Mouse (Mus musculus) midbrain, postnatal 0 days (tissue): Measurements from ENCODE around the gene Cmah. TPM values are rescaled to one million over a fixed set of nuclear protein-coding genes. Genes with fewer than 3 reads are reported as not detected.

Experiments used
- ATAC-seq: fragments of 200-750 bp; cut with Nextera tagmentation; 2 replicates; pipeline ENCODE4 v1.8.0; 2017; ENCODE audit warnings: moderate number of reproducible peaks, mild to moderate bottlenecking, moderate TSS enrichment, moderate library complexity; ENCODE audit not compliant: low FRiP score
- DNase-seq: peaks from one replicate; pipeline ENCODE4 v3.0.0-alpha.2; 2015; ENCODE audit warnings: low spot score
- H3K27ac ChIP-seq: fragments of 300-500 bp; sonication (generic); 2 replicates; pipeline ENCODE4 v1.5.1; 2014; ENCODE audit warnings: low read depth, mild to moderate bottlenecking, low read length, mixed read lengths
- H3K27me3 ChIP-seq: fragments of 300-500 bp; sonication (generic); 2 replicates; pipeline ENCODE4 v1.6.1; 2014; ENCODE audit warnings: low read length, control low read depth, mixed read lengths; ENCODE audit not compliant: insufficient read depth
- H3K36me3 ChIP-seq: fragments of 300-500 bp; sonication (generic); 2 replicates; pipeline ENCODE4 v1.6.1; 2014; ENCODE audit warnings: low read length, control low read depth, mixed read lengths; ENCODE audit not compliant: insufficient read depth
- H3K4me1 ChIP-seq: fragments of 300-500 bp; sonication (generic); 2 replicates; pipeline ENCODE4 v1.6.1; 2014; ENCODE audit warnings: mild to moderate bottlenecking, control low read depth, antibody characterized with exemption, low read length, mixed read lengths; ENCODE audit not compliant: insufficient read depth
- H3K4me2 ChIP-seq: fragments of 300-500 bp; sonication (generic); 2 replicates; pipeline ENCODE4 v1.6.1; 2014; ENCODE audit warnings: low read depth, mild to moderate bottlenecking, low read length, mixed read lengths; ENCODE audit not compliant: poor library complexity, severe bottlenecking
- H3K4me3 ChIP-seq: fragments of 300-500 bp; sonication (generic); 2 replicates; pipeline ENCODE4 v1.5.1; 2014; ENCODE audit warnings: low read depth, mild to moderate bottlenecking, low read length, moderate library complexity
- H3K9ac ChIP-seq: fragments of 300-500 bp; sonication (generic); replicated peaks from 2 replicates; pipeline ENCODE4 v1.6.1; 2014; ENCODE audit warnings: mild to moderate bottlenecking, low read length, moderate library complexity, mixed read lengths; ENCODE audit not compliant: poor library complexity, severe bottlenecking
- H3K9me3 ChIP-seq: fragments of 300-500 bp; sonication (generic); 2 replicates; pipeline ENCODE4 v1.6.1; 2016; ENCODE audit warnings: low read length, control low read depth
- CTCF ChIP-seq: IDR thresholded peaks from 2 replicates; pipeline ENCODE4 v1.5.1; 2016; ENCODE audit warnings: antibody characterized with exemption, mild to moderate bottlenecking
- WGBS: fragments of 180-500 bp; shearing (Covaris S2); extraction: QIAGEN DNeasy Blood & Tissue Kit; methylation state at CpG from one replicate; pipeline ENCODE4 v1.1.7; 2014; 5-methylcytosine and 5-hydroxymethylcytosine counted together
- polyA plus RNA-seq: library from polyadenylated mRNA; unstranded; fragments of >200 nt; fragmentation: Nextera tagmentation; extraction: Ambion mirVana; gene quantifications from 2 replicates; pipeline ENCODE4 v1.2.1, GENCODE M21; 2015
- total RNA-seq: library from RNA; depleted of rRNA; stranded (reverse); fragments of >200 nt; gene quantifications from 2 replicates; pipeline ENCODE4 v1.2.3, GENCODE M21; 2014

Gene Cmah
- total and polyA plus RNA-seq, 2 experiments from 2014 or later = 0.05 to 0.14 TPM

DNA sequence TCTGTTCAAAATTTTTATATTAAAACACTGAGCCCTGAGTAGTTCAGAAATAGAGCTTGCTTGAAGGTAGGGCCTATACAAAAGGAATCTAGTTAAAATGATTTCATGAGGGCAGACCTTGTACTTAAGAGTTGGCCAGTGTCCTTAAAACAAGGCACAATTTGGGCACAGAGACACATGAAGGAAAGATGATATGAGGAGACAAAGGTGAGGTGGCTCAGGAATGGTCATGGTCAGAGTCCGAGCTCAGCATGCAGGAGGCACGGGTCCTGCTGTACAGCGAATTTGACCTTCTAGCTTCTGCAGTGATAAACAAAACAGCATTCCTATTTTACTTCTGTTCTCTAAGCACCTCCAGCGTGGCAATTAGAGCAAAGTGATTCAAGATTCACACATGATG lies 118.9 kb downstream of the Cmah start:
- DNase-seq (no peak), ATAC-seq (no peak)
- no peak overlapping the region for H3K4me3 ChIP-seq
- no peak overlapping the region for H3K9ac ChIP-seq
- H3K4me1 ChIP-seq = no peaks in the 10 kb centered on the region
- H3K27ac ChIP-seq = no peak overlapping the region
- no peaks in the 10 kb centered on the region for H3K27me3 ChIP-seq
- no peak overlapping the region for H3K4me2 ChIP-seq
- TF ChIP-seq CTCF = no peak
- 86% methylated on average over 4 of the region's 4 CpGs for WGBS
- H3K36me3 ChIP-seq = no peaks in the 10 kb centered on the region
- no peaks in the 10 kb centered on the region for H3K9me3 ChIP-seq

DNA sequence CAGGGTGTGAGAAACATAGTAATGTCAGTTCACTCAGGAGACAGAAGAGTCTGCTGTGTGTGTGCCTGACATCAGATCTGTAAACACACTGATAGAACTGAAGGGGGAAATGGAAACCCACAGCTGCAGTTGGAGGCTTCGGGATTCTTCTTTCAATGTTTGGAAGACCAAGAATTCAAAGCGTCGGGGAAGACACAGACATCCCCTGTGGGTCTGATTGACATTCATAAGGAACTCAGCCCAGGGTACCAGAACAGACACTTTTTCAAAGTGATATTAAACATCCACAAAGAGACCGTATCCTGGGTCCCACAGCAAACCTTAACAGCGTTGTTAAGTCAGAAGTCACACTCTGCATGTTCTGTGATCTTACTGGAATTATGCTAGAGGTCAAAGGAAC lies 119.8 kb downstream of the Cmah start:
- H3K27me3 ChIP-seq = no peaks in the 10 kb centered on the region
- no peak for DNase-seq
- H3K4me1 ChIP-seq = no peaks in the 10 kb centered on the region
- no peaks in the 10 kb centered on the region for H3K9me3 ChIP-seq
- no peak overlapping the region for H3K9ac ChIP-seq
- 52% methylated on average over 5 of the region's 5 CpGs for WGBS
- no peak for TF ChIP-seq CTCF
- ATAC-seq = no peak; the same call in 1 of the 2 replicates
- H3K4me2 ChIP-seq = no peak overlapping the region
- no peaks in the 10 kb centered on the region for H3K36me3 ChIP-seq
- no peak overlapping the region for H3K4me3 ChIP-seq
- H3K27ac ChIP-seq = no peak overlapping the region

DNA sequence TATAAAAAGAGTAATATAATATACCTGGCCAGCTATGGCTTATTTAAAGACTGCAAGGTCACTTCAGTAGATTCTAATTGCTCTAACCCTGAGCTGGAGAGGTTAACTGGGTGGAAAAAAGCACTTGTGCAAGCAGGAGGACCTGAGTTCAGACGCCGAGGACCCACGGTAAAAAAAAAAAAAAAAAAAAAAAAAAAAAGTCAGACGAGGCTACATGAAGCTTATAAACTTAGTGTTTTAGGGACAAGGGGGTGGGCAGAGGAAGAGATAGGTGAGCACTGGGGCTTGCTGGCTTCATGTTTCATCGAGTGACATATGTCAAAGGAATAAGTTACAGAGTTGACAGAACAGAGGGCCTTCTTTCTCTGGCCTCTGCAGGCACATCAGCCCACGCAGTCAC lies 121.4 kb downstream of the Cmah start:
- Histone ChIP-seq H3K4me3 (no peak overlapping the region), H3K36me3 (no peaks in the 10 kb centered on the region), H3K9me3 (no peaks in the 10 kb centered on the region), H3K9ac (no peak overlapping the region), H3K4me2 (no peak overlapping the region), H3K27ac (no peak overlapping the region), H3K27me3 (no peaks in the 10 kb centered on the region), H3K4me1 (no peaks in the 10 kb centered on the region)
- WGBS = 74% methylated on average over 6 of the region's 6 CpGs
- no peak for DNase-seq
- no peak for TF ChIP-seq CTCF
- ATAC-seq = no peak

DNA sequence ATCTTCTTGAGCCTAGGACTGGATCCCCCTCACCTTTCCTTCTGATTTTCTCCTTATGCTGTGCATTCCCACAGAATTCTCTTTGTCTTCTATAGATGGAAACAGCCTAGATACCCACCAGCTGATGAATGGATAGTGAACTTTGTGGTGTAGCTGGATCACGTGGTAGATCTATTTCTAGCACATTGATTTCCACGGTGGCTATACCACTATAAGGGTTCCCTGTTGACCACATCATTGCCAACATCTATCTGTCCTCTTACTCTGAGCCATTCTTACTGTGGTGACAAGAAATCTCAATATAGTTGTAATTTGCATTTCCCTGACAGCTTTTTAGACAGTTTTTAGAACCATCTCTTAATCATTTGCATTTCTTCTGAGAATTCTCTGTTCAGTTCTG lies 124.3 kb downstream of the Cmah start:
- Histone ChIP-seq H3K4me1 (no peaks in the 10 kb centered on the region), H3K9me3 (no peaks in the 10 kb centered on the region), H3K4me2 (no peak overlapping the region), H3K27ac (no peak overlapping the region), H3K27me3 (no peaks in the 10 kb centered on the region), H3K4me3 (no peak overlapping the region), H3K9ac (no peak overlapping the region), H3K36me3 (no peaks in the 10 kb centered on the region)
- WGBS = 79% methylated on average over 2 of the region's 2 CpGs
- TF ChIP-seq CTCF = no peak
- DNase-seq (no peak), ATAC-seq (no peak)

DNA sequence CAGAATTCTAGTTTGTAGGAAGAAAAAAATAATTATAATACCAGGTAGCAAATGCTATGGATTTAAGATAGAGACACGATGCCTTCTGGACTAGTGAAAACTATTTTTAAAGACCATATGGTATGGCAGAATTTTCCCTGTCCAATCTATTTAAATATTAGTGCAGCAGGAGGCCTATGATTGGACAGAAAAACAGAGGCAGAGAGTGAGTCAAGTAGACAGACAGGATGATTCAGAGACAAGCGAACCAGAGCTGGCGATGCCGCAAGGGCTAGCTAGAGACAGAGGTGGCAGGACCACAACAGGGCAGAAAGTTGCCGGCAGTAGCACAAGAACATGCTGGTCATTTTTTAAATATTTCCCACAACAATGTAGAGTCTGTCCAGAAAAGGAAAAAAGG lies 126.5 kb downstream of the Cmah start:
- 97% methylated on average over 5 of the region's 5 CpGs for WGBS
- no peaks in the 10 kb centered on the region for H3K4me1 ChIP-seq
- no peak overlapping the region for H3K9ac ChIP-seq
- H3K27me3 ChIP-seq = no peaks in the 10 kb centered on the region
- no peak for TF ChIP-seq CTCF
- H3K36me3 ChIP-seq = no peaks in the 10 kb centered on the region
- ATAC-seq (no peak), DNase-seq (no peak)
- H3K4me3 ChIP-seq = no peak overlapping the region
- H3K4me2 ChIP-seq = no peak overlapping the region
- no peaks in the 10 kb centered on the region for H3K9me3 ChIP-seq
- H3K27ac ChIP-seq = no peak overlapping the region

DNA sequence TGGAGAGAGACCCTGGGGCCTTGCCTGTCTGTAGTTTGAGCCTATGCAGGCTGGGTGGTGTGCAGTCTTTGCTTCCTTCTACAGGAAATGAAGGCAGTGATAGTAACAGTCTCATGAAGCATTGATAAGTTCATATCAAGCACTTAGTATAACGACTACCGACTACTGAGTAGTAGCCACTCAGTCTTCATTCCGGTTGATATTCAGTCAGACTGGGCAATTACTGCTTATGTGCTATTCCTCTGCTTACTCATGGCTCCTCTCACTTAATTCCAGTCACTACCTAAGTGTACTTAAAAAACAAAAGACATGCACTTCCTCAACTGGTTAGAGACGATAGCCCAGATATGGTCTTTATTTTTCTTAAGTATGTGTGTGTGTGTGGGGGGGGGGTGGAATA lies 129.2 kb downstream of the Cmah start:
- 92% methylated on average over 4 of the region's 4 CpGs for WGBS
- no peak for TF ChIP-seq CTCF
- Histone ChIP-seq H3K9ac (no peak overlapping the region), H3K4me2 (no peak overlapping the region), H3K27ac (no peak overlapping the region), H3K36me3 (no peaks in the 10 kb centered on the region), H3K27me3 (no peaks in the 10 kb centered on the region), H3K4me1 (no peaks in the 10 kb centered on the region), H3K4me3 (no peak overlapping the region), H3K9me3 (no peaks in the 10 kb centered on the region)
- DNase-seq (no peak), ATAC-seq (no peak)

DNA sequence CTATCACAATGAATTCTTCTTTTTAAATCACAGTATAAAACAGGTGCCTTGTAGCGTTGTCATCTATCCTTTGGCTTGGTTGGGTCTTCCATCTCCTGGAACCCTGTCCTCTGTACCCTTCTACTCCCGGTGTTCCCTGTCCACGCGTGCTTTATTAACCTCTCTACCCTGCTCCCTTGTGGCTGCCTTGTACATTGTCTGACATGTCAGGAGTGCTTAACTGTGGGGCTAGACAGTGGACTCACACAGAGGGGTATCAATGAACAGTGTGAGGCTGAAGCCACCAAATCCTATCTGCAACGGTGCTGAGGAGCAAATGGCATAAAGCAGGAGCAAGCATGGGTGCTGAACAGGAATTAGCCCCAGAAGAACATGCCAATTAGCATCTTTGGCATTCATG lies 133.3 kb downstream of the Cmah start:
- no peaks in the 10 kb centered on the region for H3K4me1 ChIP-seq
- 55% methylated on average over 5 of the region's 5 CpGs for WGBS
- H3K27ac ChIP-seq = no peak overlapping the region
- no peaks in the 10 kb centered on the region for H3K27me3 ChIP-seq
- no peak for TF ChIP-seq CTCF
- no peak for DNase-seq
- H3K9ac ChIP-seq = no peak overlapping the region
- H3K36me3 ChIP-seq = no peaks in the 10 kb centered on the region
- no peak overlapping the region for H3K4me2 ChIP-seq
- H3K4me3 ChIP-seq = no peak overlapping the region
- no peak for ATAC-seq
- H3K9me3 ChIP-seq = no peaks in the 10 kb centered on the region
